Mouse (Mus musculus): Measurements from ENCODE around the gene Plet1.
A peak's percentile ranks its signal among the peaks of the same experiment; 100 is the strongest.

Gene Plet1

DNA sequence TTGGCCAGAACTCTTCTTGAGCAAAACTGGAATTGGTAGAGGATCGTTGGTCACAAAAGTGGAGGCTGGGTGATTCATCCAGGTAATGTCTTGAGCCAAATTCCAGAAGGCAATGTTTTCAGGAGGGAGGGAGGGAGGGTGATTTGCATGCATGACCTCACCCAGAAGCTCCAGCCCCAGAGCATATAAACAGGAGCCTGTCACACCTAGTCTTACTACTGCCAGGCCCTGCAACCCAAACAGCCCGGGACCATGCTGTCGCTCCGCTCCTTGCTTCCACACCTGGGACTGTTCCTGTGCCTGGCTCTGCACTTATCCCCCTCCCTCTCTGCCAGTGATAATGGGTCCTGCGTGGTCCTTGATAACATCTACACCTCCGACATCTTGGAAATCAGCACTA lies at the start of gene Plet1:
Gene Plet1 (plus strand): TSS at position 215 of the 400 bp plus-strand sequence.
- DNase-seq (ENCODE audit: low spot score in 2 of 2), result no peak

DNA sequence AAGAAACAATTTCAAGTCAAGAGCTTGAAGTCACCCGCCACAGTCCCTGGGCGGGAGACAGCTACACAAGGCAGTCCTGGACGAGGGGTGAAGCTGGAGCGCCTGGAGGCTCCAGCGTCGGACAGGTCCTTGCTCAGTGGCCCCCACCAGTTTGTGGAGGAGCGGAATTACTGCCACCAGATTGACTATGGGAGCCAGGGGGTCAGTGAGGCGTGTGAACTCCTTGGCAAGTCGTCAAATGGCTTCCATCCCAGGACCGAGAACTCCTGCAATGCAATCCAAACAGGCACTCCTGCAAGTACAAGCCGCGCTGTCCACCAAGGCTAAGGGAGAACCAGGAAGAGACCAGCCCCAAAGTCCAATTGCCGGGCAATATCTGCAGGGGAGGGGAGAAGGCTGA lies 45.3 kb upstream of the Plet1 start:
- no peak for DNase-seq (ENCODE audit: low spot score in 2 of 2)

DNA sequence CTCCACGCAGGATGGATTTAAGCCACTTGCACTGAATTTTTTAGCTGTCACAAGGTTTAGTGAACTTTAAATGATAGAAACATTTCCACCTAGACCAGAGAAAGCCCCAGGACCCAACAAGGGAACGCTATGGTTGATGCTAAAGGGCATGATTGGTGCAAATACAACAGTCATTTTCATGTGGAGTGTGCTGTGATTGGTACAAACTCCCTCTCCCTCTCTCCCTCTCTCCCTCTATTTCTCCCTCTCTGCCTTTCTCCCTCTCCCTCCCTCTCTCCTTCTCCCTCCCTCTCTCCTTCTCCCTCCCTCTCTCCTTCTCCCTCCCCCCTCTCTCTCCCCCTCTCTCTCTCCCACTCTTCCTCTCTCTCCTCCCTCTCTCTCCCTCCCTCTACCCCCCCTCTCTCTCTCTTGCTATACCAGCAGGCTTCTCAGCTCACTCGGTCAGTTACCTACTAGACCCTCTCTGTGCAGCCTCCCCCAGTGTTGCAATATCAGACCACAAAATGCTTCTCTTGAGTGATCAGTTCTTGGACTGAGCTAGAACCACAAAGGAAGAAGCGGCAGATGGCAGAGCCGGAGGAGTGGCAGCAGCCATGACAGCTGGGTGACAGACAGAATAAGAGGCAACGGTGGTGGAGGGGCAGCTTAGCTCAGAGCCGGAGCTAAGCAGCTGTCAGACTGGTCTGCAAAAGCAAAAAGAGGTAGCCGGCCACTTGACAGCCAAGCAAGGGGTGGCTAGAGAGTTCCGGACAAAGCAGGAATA lies 42.7 kb upstream of the Plet1 start:
- no peak for DNase-seq (ENCODE audit: low spot score in 2 of 2)

DNA sequence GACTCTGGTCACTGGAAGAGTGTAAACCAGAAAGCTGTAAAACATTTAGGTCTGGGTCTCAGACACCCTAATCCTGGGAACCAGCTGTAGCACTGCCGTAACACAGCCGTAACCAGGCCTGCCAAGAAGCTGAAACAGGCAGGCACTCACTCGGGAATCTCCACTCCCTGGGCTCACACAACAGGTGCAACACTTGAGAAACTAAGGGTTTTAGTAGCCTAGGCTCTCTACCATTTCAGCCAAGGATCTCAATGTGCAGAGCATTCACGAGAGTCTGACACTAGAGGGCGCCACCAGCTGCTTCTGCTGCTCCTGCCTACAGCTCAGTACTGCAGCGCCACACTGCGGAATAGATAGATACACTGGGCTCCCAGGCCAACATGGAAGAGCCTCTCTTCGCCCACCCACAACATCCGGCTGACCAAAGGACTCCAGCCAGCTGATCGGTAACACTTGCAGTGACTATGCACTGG lies 42.0 kb upstream of the Plet1 start:
- DNase-seq (ENCODE audit: low spot score in 2 of 2), result peak; percentile 75 to 89

DNA sequence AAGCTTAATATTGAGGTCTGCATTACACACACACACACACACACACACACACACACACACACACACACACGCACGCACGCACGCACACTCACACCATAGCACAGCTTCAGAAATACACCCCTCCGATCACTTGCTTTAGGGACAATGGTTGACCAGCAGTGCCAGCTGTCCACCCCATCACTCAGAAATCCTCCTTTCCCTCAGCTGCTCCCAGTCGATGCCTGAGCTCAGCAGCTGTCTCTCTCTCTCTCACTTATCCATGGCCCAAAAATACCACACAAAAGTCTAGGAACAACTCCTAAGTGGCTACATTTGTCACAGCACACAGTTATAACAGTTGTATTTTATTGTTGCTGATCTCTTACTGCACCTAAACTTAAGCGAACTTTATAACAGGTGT lies 36.7 kb upstream of the Plet1 start:
- no peak for DNase-seq (ENCODE audit: low spot score in 2 of 2)

DNA sequence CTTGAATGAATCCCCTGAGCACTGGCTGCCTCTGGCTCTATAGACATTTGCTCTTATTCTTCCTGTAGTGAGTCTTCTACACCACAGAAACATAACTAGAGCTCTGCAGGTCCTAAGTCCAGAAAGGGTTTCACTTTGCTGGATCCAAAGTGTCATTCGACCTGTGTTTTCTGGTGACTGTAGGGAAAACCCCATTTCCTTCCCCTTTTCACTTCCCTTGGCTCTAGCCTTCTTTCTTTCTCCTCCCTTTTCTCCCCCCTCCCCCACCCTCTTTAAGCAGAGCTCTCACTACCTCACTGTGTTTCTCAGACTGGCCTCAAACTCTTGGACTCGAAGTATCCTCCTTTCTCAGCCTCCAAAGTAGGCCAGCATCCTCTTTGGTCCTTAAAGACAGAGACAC lies 34.8 kb upstream of the Plet1 start:
- no peak for DNase-seq (ENCODE audit: low spot score in 2 of 2)

DNA sequence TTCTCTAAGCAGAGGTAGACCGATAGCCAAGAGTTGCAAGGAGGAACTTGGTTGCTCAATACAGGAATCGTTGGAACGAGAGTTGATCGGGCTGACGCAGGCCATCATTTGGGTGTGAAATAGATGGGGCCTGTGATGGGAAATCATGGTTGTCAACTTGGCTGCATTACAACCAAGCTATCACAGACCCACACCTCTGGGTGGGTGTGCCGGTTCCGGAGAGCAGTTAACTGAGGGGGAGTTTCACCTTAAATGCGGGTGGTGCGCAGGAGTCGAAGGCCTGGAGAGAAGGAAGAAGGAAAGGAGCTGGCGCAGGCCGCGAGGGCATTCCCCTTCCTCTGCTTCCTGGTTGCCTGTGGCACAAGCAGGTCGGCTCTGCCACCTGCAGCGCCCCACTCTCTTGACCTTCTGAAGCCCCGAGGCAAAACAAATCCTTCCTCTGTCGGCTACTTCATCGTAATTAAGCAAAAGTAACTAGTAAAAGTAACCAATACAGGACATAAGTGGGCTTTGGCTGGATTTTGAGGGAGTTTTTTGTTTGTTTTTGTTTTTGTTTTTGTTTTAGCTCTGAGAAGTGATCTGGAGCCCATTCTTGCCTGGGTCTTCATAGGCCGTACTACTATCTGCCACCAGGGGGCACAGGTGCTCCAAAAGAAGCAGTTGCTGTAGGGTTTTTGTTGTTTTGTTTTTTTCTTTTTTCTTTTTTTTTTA lies 31.7 kb upstream of the Plet1 start:
- DNase-seq (ENCODE audit: low spot score in 2 of 2), result peak; percentile 55 to 81

DNA sequence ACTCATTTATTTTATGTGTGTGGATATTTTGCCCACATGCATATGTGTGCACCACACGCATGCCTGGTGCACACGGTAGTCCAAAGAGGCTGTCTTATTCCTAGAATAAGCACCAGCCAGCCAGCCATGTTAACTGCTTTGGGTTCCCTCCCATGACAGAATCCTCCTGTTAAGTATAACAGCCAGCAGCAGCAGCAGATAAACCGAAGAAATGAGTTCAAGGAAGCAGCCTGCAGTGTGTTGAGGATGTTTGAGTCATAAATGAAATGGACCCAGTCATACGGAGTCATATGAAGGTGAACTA lies 31.2 kb upstream of the Plet1 start:
- no peak for DNase-seq (ENCODE audit: low spot score in 2 of 2)

DNA sequence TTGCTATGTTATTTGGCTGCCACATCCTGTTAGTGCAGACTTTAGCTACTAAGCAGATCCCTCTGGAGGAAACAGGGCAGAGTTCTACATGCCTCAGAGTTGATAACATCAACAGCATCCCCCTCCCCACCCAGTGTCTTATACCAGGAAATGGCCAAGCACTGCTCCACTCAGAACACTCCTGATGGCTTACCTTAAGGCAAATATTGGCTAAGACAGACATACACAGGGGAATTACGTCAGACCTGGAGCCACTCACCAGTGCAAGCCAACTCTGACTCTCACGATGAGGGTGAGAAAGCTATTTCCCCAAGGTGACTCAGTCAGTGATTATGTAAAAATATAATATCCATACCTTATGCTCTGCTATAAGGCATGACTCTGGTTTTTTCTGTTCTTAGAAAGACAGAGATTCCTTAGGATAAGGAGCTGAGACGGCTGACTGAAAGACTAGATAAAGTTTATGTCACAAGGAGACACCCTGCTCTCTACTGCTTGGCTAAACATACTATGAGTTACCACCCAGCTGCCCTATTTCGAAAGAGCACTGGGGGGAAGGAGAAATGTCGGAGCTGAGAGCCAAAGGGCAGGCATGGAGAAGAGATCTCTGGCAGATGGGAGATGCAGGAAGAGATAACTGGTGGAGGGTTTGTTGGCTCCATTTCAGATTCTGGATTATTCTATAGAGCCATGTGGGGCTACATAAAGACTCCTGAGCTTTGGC lies 23.8 kb upstream of the Plet1 start:
- DNase-seq (ENCODE audit: low spot score in 2 of 2), result no peak

DNA sequence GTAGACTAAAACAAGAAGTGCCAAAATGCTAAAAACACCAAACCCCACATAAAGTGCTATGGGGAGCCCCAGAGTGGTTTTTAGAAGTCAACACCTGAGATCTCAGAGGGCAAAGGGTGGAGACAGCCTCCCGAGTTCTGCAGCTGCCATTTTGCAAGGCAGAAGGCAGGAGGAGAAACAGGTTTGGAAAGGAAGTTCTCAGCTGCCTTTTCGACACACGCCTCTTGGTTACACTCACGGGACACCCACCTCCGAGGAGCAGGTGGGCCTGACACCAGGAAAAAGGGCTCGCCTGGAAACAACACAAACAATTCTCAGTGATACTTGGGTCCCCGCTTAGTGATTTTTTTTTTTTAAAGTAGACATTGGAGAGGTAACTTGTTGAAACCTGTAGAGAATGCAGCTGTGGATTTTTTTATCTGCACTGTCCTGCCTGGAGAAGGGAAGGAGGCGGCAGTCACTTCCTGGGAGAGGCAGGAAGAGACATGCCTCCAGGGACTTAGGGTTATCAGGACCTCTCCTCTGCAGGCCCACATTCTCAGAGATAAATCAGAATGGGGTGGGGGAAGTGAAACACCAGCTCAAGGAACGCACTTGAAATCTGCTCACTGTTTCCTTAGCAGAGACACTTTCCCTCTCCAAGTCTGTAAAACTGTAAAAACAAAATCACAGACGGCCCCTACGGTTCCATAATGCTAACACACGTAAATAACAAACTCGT lies 23.0 kb upstream of the Plet1 start:
- DNase-seq (ENCODE audit: low spot score in 2 of 2), result no peak

DNA sequence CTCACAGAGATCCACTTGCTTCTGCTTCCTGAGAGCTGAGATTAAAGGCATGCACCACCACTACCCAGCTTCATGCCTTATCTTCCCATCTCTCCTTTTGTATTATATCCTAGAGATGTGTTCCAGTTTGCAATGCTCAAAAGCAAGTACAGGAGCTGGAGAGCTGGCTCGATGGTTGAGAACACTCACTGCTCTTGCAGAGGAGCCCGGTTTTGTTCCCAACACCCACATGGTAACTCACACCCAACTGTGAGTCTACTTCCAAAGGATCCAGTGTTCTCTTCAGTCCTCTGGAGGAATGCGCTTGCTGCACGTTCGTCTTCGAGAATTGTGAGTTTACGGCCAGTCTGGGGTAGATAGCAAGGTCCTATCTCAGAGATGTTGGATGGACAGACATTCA lies 19.0 kb upstream of the Plet1 start:
- no peak for DNase-seq (ENCODE audit: low spot score in 2 of 2)

DNA sequence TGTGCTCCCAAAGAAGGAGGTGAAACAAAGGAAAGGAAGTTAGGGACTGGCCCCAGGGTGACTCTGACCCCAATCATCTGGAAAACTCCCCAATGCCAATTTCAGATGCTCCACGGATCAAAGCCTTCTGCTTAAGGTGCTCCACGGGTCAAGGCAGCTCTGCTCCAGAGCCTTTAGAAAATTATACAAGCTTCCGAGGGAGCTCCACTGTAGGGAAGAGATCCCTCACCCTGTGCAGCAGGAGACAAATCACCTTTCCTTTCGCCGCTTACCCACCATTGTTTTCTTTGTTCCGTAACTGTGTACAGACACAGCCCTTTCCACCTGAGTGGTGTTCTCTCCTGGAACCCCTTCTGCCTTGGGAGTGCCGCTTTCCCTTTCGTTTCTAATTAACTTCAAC lies 18.6 kb upstream of the Plet1 start:
- no peak for DNase-seq (ENCODE audit: low spot score in 2 of 2)

DNA sequence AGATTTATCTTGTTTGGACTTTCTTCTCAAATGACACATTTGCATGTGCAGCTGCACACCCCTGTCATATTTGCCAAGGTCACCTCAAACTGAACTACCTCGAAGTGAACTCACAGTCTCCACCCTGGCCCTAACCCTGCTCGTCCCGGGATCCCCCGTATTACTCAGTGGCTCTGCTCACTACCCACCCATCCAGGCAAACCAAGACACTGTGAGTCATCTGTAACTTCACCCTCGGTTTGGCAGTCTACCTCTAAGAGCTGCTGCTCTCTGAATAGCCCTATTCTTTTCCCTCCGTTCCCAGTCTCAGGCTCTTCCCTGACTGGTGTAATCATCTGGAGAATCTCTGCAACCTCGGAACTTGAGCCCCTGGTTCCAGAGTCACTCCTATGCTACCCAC lies 17.7 kb upstream of the Plet1 start:
- no peak for DNase-seq (ENCODE audit: low spot score in 2 of 2)

DNA sequence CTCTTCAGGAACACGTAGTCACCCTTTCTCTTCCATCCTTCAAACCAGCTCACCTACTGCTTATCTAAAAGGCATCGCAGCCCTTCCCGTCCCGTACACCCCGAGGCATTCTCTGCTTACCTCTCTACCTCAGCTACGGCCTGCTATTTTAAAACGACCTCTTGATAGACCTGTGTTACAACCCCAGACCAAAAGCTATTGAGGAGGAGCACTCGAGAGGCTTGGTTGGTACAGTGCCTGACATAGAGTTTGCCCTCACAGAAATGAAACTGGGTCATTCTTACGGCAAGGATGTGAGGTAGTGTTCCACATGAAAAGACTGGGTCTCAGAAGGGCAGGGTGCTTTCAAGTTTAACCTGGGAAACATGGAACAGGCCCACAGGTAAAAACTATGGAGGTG lies 17.1 kb upstream of the Plet1 start:
- DNase-seq (ENCODE audit: low spot score in 2 of 2), result no peak

DNA sequence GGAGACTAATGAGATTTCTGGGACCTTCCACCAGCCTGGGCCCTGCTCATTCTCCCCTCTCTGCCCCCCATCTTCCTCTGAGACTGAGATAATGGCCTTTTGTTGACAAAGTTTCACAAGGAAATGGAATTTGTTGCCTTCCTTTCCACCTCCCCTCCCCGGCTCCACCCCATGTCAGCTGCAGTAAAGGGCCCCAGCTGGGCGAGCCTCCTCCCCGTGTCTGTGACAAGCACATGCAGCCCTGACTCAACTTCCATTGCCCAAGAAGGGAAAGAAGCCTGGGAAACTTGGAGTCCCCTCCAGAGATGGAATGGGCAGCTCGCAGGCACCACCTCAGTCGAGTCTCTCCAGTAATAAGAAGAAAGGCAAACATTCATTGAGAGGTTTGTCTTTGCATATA lies 15.5 kb upstream of the Plet1 start:
- no peak for DNase-seq (ENCODE audit: low spot score in 2 of 2)

DNA sequence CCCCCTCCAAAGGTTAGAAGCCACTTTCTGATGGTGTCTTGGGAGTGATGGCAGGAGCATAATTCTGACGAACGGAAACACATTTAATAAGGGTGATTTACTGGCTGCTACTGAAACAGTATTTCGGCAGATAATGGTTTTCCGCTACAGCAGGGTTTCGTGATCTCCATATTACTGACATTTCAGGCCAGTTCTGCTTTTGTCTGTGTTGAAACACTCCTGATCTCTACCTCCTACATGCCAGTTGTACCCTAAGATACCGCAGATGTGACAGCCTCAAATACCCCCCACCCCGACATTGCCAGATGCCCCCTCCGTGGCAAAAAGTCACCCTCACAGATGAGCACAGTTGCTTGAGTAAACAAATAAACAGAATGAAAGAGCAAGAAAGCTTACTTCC lies 14.8 kb upstream of the Plet1 start:
- no peak for DNase-seq (ENCODE audit: low spot score in 2 of 2)

DNA sequence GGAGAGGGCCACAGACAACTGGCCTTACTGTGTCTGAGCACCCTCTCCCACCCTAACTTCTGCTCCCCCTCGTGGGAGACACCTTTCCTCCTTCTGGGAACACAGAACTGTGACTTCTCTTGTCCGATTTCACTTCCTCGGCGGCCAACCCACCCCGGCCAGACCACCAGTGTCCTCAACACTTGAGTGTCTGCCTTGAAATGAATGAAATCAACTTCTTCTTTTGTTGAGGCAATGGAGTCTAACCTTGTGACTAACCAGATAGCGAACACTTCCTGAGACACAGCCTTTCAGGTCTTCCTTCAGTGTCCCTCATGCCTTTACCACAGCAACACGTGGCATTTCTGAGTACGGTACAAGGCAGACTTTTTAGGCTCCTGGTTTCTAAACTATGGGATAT lies 11.6 kb upstream of the Plet1 start:
- DNase-seq (ENCODE audit: low spot score in 2 of 2), result no peak

DNA sequence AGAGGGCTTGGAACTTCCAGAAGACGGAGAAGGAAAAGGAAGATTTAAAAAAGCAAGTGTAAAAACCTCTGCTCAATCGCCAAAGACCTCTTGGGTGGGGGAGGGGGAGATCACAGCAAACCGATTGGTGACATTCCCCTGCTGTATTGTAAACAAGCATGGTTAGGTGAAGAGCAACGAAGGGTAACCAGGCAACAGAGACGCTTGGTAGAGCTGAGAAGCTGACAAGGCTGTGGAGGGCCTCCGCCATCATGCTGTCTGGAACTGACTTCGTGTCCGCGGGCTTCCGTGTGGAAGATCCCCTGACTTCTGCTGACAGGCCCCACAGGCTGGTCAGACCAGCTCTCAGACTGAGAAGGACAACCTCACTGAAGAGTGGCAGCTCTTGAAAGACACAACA lies 8.8 kb upstream of the Plet1 start:
- no peak for DNase-seq (ENCODE audit: low spot score in 2 of 2)

DNA sequence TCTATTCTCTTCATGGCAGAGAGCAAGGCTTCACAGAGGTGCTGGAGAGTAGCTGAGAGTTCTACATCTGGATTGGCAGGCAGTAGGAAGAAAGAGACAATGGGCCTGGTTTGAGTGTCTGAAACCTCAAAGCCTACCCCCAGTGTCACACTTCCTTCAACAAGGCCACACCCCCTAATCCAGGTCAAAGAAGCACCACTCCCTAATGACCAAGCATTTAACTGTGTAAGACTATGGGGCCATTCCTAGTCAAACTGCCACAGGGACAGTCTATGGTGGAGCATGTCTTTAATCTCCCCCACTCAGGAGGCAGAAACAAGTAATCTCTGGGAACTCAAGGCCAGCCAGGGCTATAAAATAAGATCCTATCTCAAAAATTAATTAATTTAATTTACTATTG lies 3.5 kb upstream of the Plet1 start:
- DNase-seq (ENCODE audit: low spot score in 2 of 2), result no peak

DNA sequence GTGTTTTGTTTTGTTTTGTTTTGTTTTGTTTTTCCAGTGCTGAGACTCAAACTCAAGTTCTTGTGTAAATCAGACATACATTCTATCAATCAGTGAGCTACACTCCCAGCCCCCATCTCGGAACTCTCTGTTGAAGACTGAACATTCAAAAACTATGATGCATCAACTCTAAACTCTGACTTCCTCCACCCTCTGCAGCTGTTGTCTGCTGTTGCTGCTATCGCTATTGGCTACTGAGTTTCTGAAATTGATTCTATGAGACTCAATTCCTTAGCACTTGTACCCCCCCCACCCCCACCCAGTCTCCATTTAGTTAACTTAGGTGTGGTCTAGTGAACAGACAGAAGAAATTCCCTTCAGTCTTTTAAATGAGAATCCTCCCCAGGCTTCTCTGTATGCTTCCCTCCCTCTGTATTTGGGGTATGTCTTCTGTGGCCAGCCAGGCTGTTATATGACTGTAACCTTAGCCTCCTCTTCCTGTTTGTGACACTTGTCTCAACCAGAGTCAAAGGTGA lies 2.7 kb upstream of the Plet1 start:
- DNase-seq (ENCODE audit: low spot score in 2 of 2), result no peak

DNA sequence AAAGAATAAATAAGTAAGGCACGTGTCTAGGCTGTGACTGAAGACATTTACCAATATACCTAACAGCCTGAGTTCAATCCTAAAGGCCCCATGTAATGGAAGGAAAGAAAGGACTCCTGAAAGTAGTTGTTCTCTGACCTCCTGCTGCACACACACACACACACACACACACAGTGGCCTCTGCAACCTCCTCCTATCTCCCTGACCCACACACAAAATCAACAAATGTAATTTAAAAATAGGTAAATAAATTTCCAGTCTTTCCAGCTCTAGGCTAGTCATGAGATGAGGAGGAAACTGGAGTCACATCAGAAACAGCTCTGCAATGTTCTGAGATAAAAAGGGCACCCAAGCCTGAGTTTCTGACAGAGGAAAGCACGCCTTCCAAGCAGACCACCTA lies 548 bp upstream of the Plet1 start:
- DNase-seq (ENCODE audit: low spot score in 2 of 2), result no peak
